Comparison of ENCODE assay signal across 8 mouse cellular contexts in genomic region chr13:45963497-45964330, GRCm38 (mm10). TPM values are rescaled to one million over a fixed set of nuclear protein-coding genes. Genes with fewer than 3 reads are reported as not detected.
DNase-seq lines count a peak whose midpoint lies in the region; ATAC-seq and TF ChIP-seq lines count a peak whose summit lies in the region.

No protein-coding gene starts in this region.

- H3K4me3 ChIP-seq in hindbrain, embryonic 13.5 days = peak overlapping the region; percentile 90
- H3K4me3 ChIP-seq in left cerebral cortex, adult 2 months = peak overlapping the region; percentile 67
- peak overlapping the region; percentile 77 for H3K4me3 ChIP-seq in macrophage (ENCODE audit: inconsistent target)

- H3K36me3 ChIP-seq in hindbrain, embryonic 13.5 days = no peaks in the 10 kb centered on the region
- no peaks in the 10 kb centered on the region for H3K36me3 ChIP-seq in macrophage (ENCODE audit: inconsistent target)

- WGBS in hindbrain, embryonic 13.5 days = under 1% methylated on average over 71 of the region's 95 CpGs
- 1% methylated on average over 48 of the region's 95 CpGs for WGBS in macrophage (ENCODE audit: missing documents)

- peak overlapping the region; percentile 98 for H3K27ac ChIP-seq in hindbrain, embryonic 13.5 days
- H3K27ac ChIP-seq in left cerebral cortex, adult 2 months = peak overlapping the region; percentile 99
- peak overlapping the region; percentile 39 for H3K27ac ChIP-seq in macrophage

- TF ChIP-seq CTCF in left cerebral cortex, adult 2 months (IDR thresholded peaks at IDR 0.05) = no peak; the same call in 1 of the 2 replicates

- peak overlapping the region; percentile 87 for H3K4me2 ChIP-seq in hindbrain, embryonic 13.5 days

- peak overlapping the region; percentile 97 for H3K9ac ChIP-seq in hindbrain, embryonic 13.5 days

- intact Hi-C loops in left cerebral cortex, adult 2 months (cut with DNase I) = loop anchor here (2.0 to 5.0 kb wide), 5 partner anchors 79 to 426 kb away; no protein-coding TSS in a partner anchor

- H3K9me3 ChIP-seq in hindbrain, embryonic 13.5 days = no peaks in the 10 kb centered on the region

- peaks cover 43% of the 10 kb centered on the region for H3K79me2 ChIP-seq in macrophage (ENCODE audit: inconsistent target)

- peak; percentile 41 for ATAC-seq in hindbrain, embryonic 13.5 days (ENCODE audit: low FRiP score)

- peaks cover 47% of the 10 kb centered on the region for H3K4me1 ChIP-seq in hindbrain, embryonic 13.5 days (replicated peaks)

- H3K27me3 ChIP-seq in hindbrain, embryonic 13.5 days = peaks cover 3% of the 10 kb centered on the region; the same call in 1 of the 2 replicates

- DNase-seq in Muller cell, postnatal 12 days (ENCODE audit: inconsistent ontology term) = peak; percentile 88
- peak; percentile 82 for DNase-seq in cerebellum, adult 9-10 months
- DNase-seq in frontal cortex, postnatal 14 days (ENCODE audit: low spot score in 2 of 2) = peak; percentile 52 to 60
- DNase-seq in left cerebral cortex, adult 2 months (ENCODE audit: extremely low spot score in 1 of 2, low spot score in 2 of 2) = peak; percentile 76 to 79
- DNase-seq in retina, postnatal 7 days (ENCODE audit: low read depth, low spot score) = peak; percentile 59
- DNase-seq in urinary bladder, adult 18-20 months (ENCODE audit: low spot score in 2 of 2) = peak; percentile 81 to 83

RNA-seq across cellular contexts. Expression of gene Atxn1, which starts 1.1 kb away (rescaled TPM):
- 7.5 and 8.1 TPM in 2 replicates for polyA plus RNA-seq in hindbrain, embryonic 13.5 days (2015; fragmentation: Nextera tagmentation; extraction: Ambion mirVana)
- 100 to 1,000 TPM; 152 to 197 TPM for total RNA-seq in left cerebral cortex, adult 2 months (2021)
- total RNA-seq in macrophage (2018; cell fraction: chromatin; rRNA removed) = 100 to 1,000 TPM; 108 to 197 (median 141) TPM
- total RNA-seq in macrophage (2018; cell fraction: cytosol; rRNA removed) = 10 to 100 TPM; 21.4 to 49.6 (median 36.0) TPM
- 100 to 1,000 TPM in 15 of 26 experiments, 10 to 100 TPM in 11; 58.4 to 174 (median 115) TPM for total RNA-seq in macrophage (2018; cell fraction: nucleus; rRNA removed)
- 8.4 to 12.2 TPM (median 10.8 TPM) in 3 replicates for polyA plus RNA-seq in macrophage (2018)

Comparison
In these comparisons a context has a peak if more than half of its experiments do, and no peak if none do; other contexts are left out.
1. Peak in every context shown above with its lines: DNase-seq, ATAC-seq, H3K4me3 ChIP-seq and H3K27ac ChIP-seq.
2. H3K27ac ChIP-seq: peak in every context shown above with its lines; median percentile 99 in left cerebral cortex, adult 2 months; 98 in hindbrain, embryonic 13.5 days; 39 in macrophage.